Mouse (Mus musculus): Measurements from ENCODE around the gene Id3.

- TF ChIP-seq CTCF (conservative IDR thresholded peaks at IDR 0.05; ENCODE audit: low read length): no peak
- no peak for TF ChIP-seq NANOG (IDR thresholded peaks at IDR 0.05; ENCODE audit: borderline replicate concordance, low read length)
- TF ChIP-seq POU5F1 (IDR thresholded peaks at IDR 0.05; ENCODE audit: borderline replicate concordance, low read length): no peak
Observed at GRCm38 (mm10) chr4:136147436-136148135, 4.3 kb downstream of the Id3 start.
